Mouse (Mus musculus) neural tube, embryonic 13.5 days (tissue): ENCODE results near the gene Arih1. TPM values are rescaled to one million over a fixed set of nuclear protein-coding genes. Genes with fewer than 3 reads are reported as not detected.

Source experiments
- ATAC-seq: fragments of 200-750 bp; cut with Nextera tagmentation; 2 replicates; pipeline ENCODE4 v1.8.0; 2017; ENCODE audit warnings: low read depth, mild to moderate bottlenecking, moderate TSS enrichment, moderate library complexity
- H3K27ac ChIP-seq: fragments of 300-500 bp; sonication (generic); replicated peaks from 2 replicates; pipeline ENCODE4 v1.5.1; 2015; ENCODE audit warnings: moderate library complexity, mild to moderate bottlenecking, inconsistent platforms
- H3K27me3 ChIP-seq: fragments of 300-500 bp; sonication (generic); 2 replicates; pipeline ENCODE4 v1.6.1; 2015; ENCODE audit warnings: mild to moderate bottlenecking, inconsistent platforms
- H3K36me3 ChIP-seq: fragments of 300-500 bp; sonication (generic); 2 replicates; pipeline ENCODE4 v1.6.1; 2015; ENCODE audit warnings: mild to moderate bottlenecking, inconsistent platforms
- H3K4me1 ChIP-seq: fragments of 300-500 bp; sonication (generic); replicated peaks from 2 replicates; pipeline ENCODE4 v1.6.1; 2015; ENCODE audit warnings: inconsistent platforms
- H3K4me2 ChIP-seq: fragments of 300-500 bp; sonication (generic); 2 replicates; pipeline ENCODE4 v1.6.1; 2015; ENCODE audit warnings: inconsistent platforms, mild to moderate bottlenecking, moderate library complexity
- H3K4me3 ChIP-seq: fragments of 300-500 bp; sonication (generic); 2 replicates; pipeline ENCODE4 v1.5.1; 2015; ENCODE audit warnings: mild to moderate bottlenecking, inconsistent platforms
- H3K9ac ChIP-seq: fragments of 300-500 bp; sonication (generic); 2 replicates; pipeline ENCODE4 v1.6.1; 2015; ENCODE audit warnings: moderate library complexity, mild to moderate bottlenecking, inconsistent platforms
- H3K9me3 ChIP-seq: fragments of 300-500 bp; sonication (generic); 2 replicates; pipeline ENCODE4 v1.6.1; 2016; ENCODE audit warnings: inconsistent platforms
- WGBS: fragments of 180-500 bp; shearing (Covaris S2); methylation state at CpG from one replicate; pipeline ENCODE4 v1.1.7; 2015; 5-methylcytosine and 5-hydroxymethylcytosine counted together
- polyA plus RNA-seq: library from polyadenylated mRNA; unstranded; fragments of >200 nt; fragmentation: Nextera tagmentation; extraction: Ambion mirVana; gene quantifications from 2 replicates; pipeline ENCODE4 v1.2.1, GENCODE M21; 2015

The Arih1 gene
- polyA plus RNA-seq, 1 experiment from 2014 or later = 20.0 TPM

DNA sequence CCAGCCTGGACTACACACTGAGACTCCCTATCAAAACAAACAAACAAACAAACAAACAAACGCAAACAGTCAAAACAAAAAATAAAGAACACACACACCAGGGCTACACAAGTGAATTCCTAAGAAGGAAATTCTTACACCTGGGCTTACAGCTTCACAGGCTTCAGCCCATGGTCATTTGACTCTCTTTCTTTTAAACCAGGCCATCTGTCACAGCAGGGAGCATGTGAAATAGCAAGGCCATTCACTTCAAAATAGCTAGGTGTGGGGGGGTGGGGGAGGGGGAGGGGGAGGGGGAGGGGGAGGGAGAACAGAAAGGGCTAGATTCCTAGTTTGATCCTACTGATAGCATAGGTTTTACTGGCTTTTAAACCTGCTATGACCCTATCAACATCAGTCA is 21.7 kb upstream of the Arih1 start:
- no peak for ATAC-seq
- 43% methylated on average over 1 of the region's 1 CpGs for WGBS
- H3K4me1 ChIP-seq = no peaks in the 10 kb centered on the region
- H3K27me3 ChIP-seq = no peaks in the 10 kb centered on the region
- no peaks in the 10 kb centered on the region for H3K9me3 ChIP-seq
- H3K27ac ChIP-seq = no peak overlapping the region
- no peaks in the 10 kb centered on the region for H3K36me3 ChIP-seq
- no peak overlapping the region for H3K9ac ChIP-seq
- no peak overlapping the region for H3K4me2 ChIP-seq
- H3K4me3 ChIP-seq = no peak overlapping the region

- Histone ChIP-seq H3K4me1 (peaks cover 30% of the 10 kb centered on the region), H3K27ac (peak overlapping the region; percentile 99), H3K9ac (peak overlapping the region; percentile 99), H3K4me3 (peak overlapping the region; percentile 92), H3K4me2 (peak overlapping the region; percentile 58), H3K9me3 (no peaks in the 10 kb centered on the region), H3K36me3 (no peaks in the 10 kb centered on the region), H3K27me3 (no peaks in the 10 kb centered on the region)
- ATAC-seq = no peak
Measured at GRCm38 (mm10) chr9:59487331-59487730, 913 bp upstream of the Arih1 start.

DNA sequence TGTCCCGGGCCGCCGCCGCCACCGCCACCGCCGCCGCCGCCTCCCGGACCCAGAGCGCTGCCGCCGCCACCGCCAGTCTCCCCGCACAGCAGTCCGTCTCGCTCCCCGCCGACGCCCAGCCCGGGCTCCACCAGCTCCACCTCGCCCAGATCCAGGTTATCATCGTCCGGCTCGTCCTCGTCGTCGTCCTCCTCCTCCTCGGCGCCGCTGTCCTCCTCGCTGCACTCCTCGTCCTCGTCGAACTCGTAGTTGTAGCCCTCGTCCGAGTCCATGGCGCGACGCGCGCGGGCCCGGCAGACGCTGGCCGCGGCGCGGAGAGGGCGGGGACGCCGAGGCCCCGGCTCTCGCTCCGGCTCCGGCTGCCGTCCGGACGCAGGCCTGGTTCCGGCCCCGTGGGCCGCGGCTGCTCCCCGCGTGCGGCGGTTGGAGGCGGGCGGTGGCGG is 321 bp downstream of the Arih1 start:
- 0% methylated on average over 59 of the region's 71 CpGs for WGBS
- ATAC-seq = peak; percentile 80
- H3K9ac ChIP-seq = peak overlapping the region; percentile 99
- H3K4me2 ChIP-seq = peak overlapping the region; percentile 95
- H3K9me3 ChIP-seq = no peaks in the 10 kb centered on the region
- no peaks in the 10 kb centered on the region for H3K36me3 ChIP-seq
- no peaks in the 10 kb centered on the region for H3K27me3 ChIP-seq
- peaks cover 40% of the 10 kb centered on the region for H3K4me1 ChIP-seq
- H3K4me3 ChIP-seq = peak overlapping the region; percentile 92
- H3K27ac ChIP-seq = peak overlapping the region; percentile 99

DNA sequence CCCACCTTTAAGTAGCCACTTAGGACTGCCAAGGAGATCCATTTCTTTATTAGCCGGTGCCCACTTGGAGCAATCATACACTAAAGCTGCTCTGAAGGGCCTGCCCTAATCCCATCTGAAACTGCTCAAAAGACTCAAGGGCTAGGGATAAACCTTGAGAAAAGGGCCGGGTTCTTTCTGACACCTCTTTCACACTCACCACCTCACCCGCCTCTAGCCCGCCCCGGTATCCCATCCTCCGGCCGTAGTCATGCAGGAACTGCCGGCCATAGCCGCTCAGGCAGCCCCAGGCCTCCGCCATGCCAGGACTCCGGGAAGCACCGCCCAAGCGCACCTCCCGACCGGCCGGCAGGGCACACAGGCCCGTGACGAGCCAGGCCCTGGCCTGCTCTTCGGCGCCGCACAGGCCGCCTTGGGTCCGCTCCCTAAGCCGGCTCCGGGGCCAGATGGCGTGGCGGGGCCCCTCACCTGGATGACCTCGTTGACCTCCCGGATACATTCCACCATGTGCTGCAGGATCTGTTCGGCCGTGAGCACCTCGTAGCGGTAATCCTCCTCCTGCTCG is 825 bp downstream of the Arih1 start:
- Histone ChIP-seq H3K9me3 (no peaks in the 10 kb centered on the region), H3K4me2 (peak overlapping the region; percentile 95), H3K27me3 (no peaks in the 10 kb centered on the region), H3K4me1 (peaks cover 44% of the 10 kb centered on the region), H3K9ac (peak overlapping the region; percentile 99), H3K36me3 (no peaks in the 10 kb centered on the region), H3K4me3 (peak overlapping the region; percentile 92), H3K27ac (peak overlapping the region; percentile 99)
- WGBS = 1% methylated on average over 34 of the region's 34 CpGs
- peak; percentile 48 for ATAC-seq

DNA sequence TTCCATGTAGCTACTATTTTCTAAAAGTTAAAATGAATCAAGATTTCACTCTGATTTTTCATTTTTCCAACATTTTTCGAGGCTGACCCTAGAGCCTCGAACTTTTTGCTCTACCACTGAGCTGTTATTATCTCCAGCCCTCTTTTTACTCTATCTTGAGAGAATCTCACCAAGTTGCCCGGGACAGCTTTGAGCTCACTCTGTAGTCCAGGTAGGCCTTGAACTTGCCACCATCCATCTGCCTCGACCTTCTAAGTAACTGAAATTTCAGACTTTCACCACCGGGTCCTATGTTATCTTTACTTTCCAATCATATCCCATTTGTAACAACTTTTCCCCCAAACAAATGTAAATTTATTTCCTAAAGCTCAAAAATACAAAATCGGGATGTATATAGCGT is 1.7 kb downstream of the Arih1 start:
- H3K4me3 ChIP-seq = peak overlapping the region; percentile 92
- no peak overlapping the region for H3K27ac ChIP-seq
- no peaks in the 10 kb centered on the region for H3K9me3 ChIP-seq
- H3K36me3 ChIP-seq = no peaks in the 10 kb centered on the region
- H3K9ac ChIP-seq = peak overlapping the region; percentile 99
- ATAC-seq = no peak
- peak overlapping the region; percentile 95 for H3K4me2 ChIP-seq
- peaks cover 50% of the 10 kb centered on the region for H3K4me1 ChIP-seq
- no peaks in the 10 kb centered on the region for H3K27me3 ChIP-seq
- WGBS = 18% methylated on average over 7 of the region's 7 CpGs

- H3K9ac ChIP-seq = no peak overlapping the region
- 31% methylated on average over 1 of the region's 1 CpGs for WGBS
- ATAC-seq = no peak
- no peaks in the 10 kb centered on the region for H3K27me3 ChIP-seq
- no peak overlapping the region for H3K4me3 ChIP-seq
- peaks cover 63% of the 10 kb centered on the region for H3K4me1 ChIP-seq
- no peaks in the 10 kb centered on the region for H3K9me3 ChIP-seq
- H3K27ac ChIP-seq = no peak overlapping the region
- no peaks in the 10 kb centered on the region for H3K36me3 ChIP-seq
- H3K4me2 ChIP-seq = peak overlapping the region; percentile 4; the same call in 1 of the 2 replicates
Measured at GRCm38 (mm10) chr9:59482419-59482818, 4.0 kb downstream of the Arih1 start.

DNA sequence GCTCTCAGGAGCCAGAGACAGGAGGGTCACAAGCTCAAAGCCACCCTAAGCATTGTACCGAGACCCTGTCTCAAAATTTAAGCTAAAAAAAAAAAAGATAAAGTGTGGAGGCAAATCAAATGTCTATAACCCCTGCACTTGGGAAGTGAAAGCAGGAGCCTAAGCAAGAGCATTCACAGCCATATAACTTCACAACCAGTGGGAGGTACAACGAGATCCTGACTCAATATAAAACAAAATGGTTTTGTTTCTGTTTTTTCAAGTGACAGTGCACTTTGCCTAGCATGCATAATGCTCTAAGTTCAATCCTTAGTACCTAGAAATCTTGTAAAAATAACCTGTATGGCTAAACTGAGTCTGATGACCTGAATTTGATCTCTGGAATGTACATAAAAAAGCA is 9.8 kb downstream of the Arih1 start:
- no peak for ATAC-seq
- H3K4me3 ChIP-seq = no peak overlapping the region
- peaks cover 32% of the 10 kb centered on the region for H3K4me1 ChIP-seq
- 84% methylated on average over 2 of the region's 2 CpGs for WGBS
- no peak overlapping the region for H3K4me2 ChIP-seq
- no peaks in the 10 kb centered on the region for H3K9me3 ChIP-seq
- H3K27me3 ChIP-seq = no peaks in the 10 kb centered on the region
- H3K27ac ChIP-seq = no peak overlapping the region
- H3K36me3 ChIP-seq = peaks cover 7% of the 10 kb centered on the region; the same call in 1 of the 2 replicates
- no peak overlapping the region for H3K9ac ChIP-seq

- no peak for ATAC-seq
- peaks cover 20% of the 10 kb centered on the region; the same call in 1 of the 2 replicates for H3K4me1 ChIP-seq
- peaks cover 7% of the 10 kb centered on the region; the same call in 1 of the 2 replicates for H3K36me3 ChIP-seq
- 96% methylated on average over 1 of the region's 1 CpGs for WGBS
- H3K27me3 ChIP-seq = no peaks in the 10 kb centered on the region
- no peak overlapping the region for H3K4me2 ChIP-seq
- no peak overlapping the region for H3K9ac ChIP-seq
- H3K9me3 ChIP-seq = no peaks in the 10 kb centered on the region
- H3K4me3 ChIP-seq = no peak overlapping the region
- H3K27ac ChIP-seq = no peak overlapping the region
Measured at GRCm38 (mm10) chr9:59474838-59475237, 11.6 kb downstream of the Arih1 start.

- Histone ChIP-seq H3K9ac (no peak overlapping the region), H3K4me1 (peaks cover 12% of the 10 kb centered on the region; the same call in 1 of the 2 replicates), H3K27ac (no peak overlapping the region), H3K4me3 (no peak overlapping the region), H3K9me3 (no peaks in the 10 kb centered on the region), H3K36me3 (peaks cover 7% of the 10 kb centered on the region; the same call in 1 of the 2 replicates), H3K4me2 (no peak overlapping the region), H3K27me3 (no peaks in the 10 kb centered on the region)
- ATAC-seq = no peak
- WGBS = 73% methylated on average over 2 of the region's 2 CpGs
Measured at GRCm38 (mm10) chr9:59473171-59473570, 13.2 kb downstream of the Arih1 start.

DNA sequence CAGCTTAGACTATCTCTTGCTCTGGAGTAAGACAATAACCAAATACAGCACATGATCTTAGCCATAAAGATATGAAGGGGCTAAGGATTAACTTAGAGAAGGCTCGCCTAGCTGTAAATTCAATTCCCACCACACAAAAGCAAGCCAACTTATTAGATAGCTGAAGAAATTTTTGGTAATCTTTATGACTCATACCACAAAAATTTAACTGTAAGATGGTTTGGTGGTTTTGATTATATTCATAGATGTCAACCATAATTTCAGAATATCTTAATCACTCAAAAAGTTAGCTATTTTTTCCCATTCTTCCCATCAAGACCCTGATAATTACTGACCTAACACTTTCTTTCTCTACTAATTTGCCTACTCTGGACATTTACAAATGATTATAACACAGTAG is 17.0 kb downstream of the Arih1 start:
- WGBS = 90% methylated on average over 1 of the region's 1 CpGs
- Histone ChIP-seq H3K4me1 (0 out of 2 replicates have a peak, but pooled peaks cover 6% of the 10 kb centered on the region), H3K27ac (no peak overlapping the region), H3K4me2 (no peak overlapping the region), H3K4me3 (no peak overlapping the region), H3K36me3 (peaks cover 7% of the 10 kb centered on the region; the same call in 1 of the 2 replicates), H3K27me3 (no peaks in the 10 kb centered on the region), H3K9me3 (no peaks in the 10 kb centered on the region), H3K9ac (no peak overlapping the region)
- no peak for ATAC-seq

GRCm38 (mm10) chr9:59464293-59464692 is 22.1 kb downstream of the Arih1 start:
- WGBS = 92% methylated on average over 1 of the region's 1 CpGs
- Histone ChIP-seq H3K9ac (no peak overlapping the region), H3K9me3 (no peaks in the 10 kb centered on the region), H3K4me1 (peaks cover 15% of the 10 kb centered on the region), H3K27me3 (no peaks in the 10 kb centered on the region), H3K4me3 (no peak overlapping the region), H3K27ac (no peak overlapping the region), H3K4me2 (no peak overlapping the region), H3K36me3 (no peaks in the 10 kb centered on the region)
- no peak for ATAC-seq

- Histone ChIP-seq H3K9me3 (no peaks in the 10 kb centered on the region), H3K4me2 (no peak overlapping the region), H3K4me3 (no peak overlapping the region), H3K36me3 (no peaks in the 10 kb centered on the region), H3K4me1 (peaks cover 12% of the 10 kb centered on the region), H3K27me3 (no peaks in the 10 kb centered on the region), H3K9ac (no peak overlapping the region), H3K27ac (no peak overlapping the region)
- ATAC-seq = no peak
- 70% methylated on average over 4 of the region's 4 CpGs for WGBS
Measured at GRCm38 (mm10) chr9:59458997-59459510, 27.4 kb downstream of the Arih1 start.

DNA sequence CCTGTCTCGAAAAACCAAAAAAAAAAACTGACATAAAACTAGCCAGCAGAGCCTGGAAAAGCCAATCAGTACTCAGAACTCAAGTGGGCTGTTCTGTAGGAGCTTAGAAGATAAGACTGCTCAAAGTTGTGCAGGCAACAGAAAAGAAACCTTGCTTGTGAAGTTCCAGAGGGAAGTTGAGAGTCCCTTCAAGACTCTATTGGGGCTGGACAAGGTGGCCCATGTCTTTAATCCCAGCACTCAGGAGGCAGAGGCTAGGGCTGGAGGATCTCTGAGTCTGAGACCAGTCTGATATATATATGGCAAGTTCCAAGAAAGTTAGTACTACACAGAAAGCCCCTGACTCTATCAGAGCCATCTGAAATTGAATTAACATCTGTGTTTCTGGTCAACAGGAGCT is 28.0 kb downstream of the Arih1 start:
- H3K4me3 ChIP-seq = no peak overlapping the region
- peaks cover 12% of the 10 kb centered on the region for H3K4me1 ChIP-seq
- WGBS = 89% methylated on average over 1 of the region's 1 CpGs
- no peaks in the 10 kb centered on the region for H3K9me3 ChIP-seq
- H3K36me3 ChIP-seq = no peaks in the 10 kb centered on the region
- H3K4me2 ChIP-seq = no peak overlapping the region
- no peak for ATAC-seq
- no peak overlapping the region for H3K9ac ChIP-seq
- no peaks in the 10 kb centered on the region for H3K27me3 ChIP-seq
- H3K27ac ChIP-seq = no peak overlapping the region
